Mouse (Mus musculus) kidney, postnatal 0 days (tissue): ENCODE data around the gene Pitpnm2. TPM values are rescaled to one million over a fixed set of nuclear protein-coding genes. Genes with fewer than 3 reads are reported as not detected.

Source experiments
- ATAC-seq: fragments of 200-750 bp; cut with Nextera tagmentation; replicated peaks from 2 replicates; pipeline ENCODE4 v1.8.0; 2017; ENCODE audit warnings: low read depth, moderate number of reproducible peaks, moderate TSS enrichment, moderate library complexity; ENCODE audit not compliant: low FRiP score
- DNase-seq: peaks from one replicate; pipeline ENCODE4 v3.0.0-alpha.2; 2016; ENCODE audit warnings: low spot score
- H3K27ac ChIP-seq: fragments of 300-500 bp; sonication (generic); 2 replicates; pipeline ENCODE4 v1.5.1; 2014; ENCODE audit warnings: mild to moderate bottlenecking
- H3K27me3 ChIP-seq: fragments of 300-500 bp; sonication (generic); 2 replicates; pipeline ENCODE4 v1.6.1; 2014; ENCODE audit warnings: low read length, mixed read lengths; ENCODE audit not compliant: insufficient read depth
- H3K36me3 ChIP-seq: fragments of 300-500 bp; sonication (generic); 2 replicates; pipeline ENCODE4 v1.6.1; 2014; ENCODE audit warnings: low read length, mixed read lengths; ENCODE audit not compliant: insufficient read depth
- H3K4me1 ChIP-seq: fragments of 300-500 bp; sonication (generic); replicated peaks from 2 replicates; pipeline ENCODE4 v1.6.1; 2014; ENCODE audit warnings: antibody characterized with exemption, low read length, mixed read lengths; ENCODE audit not compliant: insufficient read depth
- H3K4me2 ChIP-seq: fragments of 300-500 bp; sonication (generic); 2 replicates; pipeline ENCODE4 v1.6.1; 2014; ENCODE audit warnings: mild to moderate bottlenecking, low read length, moderate library complexity, mixed read lengths
- H3K4me3 ChIP-seq: fragments of 300-500 bp; sonication (generic); replicated peaks from 2 replicates; pipeline ENCODE4 v1.5.1; 2014; ENCODE audit warnings: low read depth, low read length
- H3K9ac ChIP-seq: fragments of 300-500 bp; sonication (generic); 2 replicates; pipeline ENCODE4 v1.6.1; 2014; ENCODE audit warnings: low read depth, low read length
- H3K9me3 ChIP-seq: fragments of 300-500 bp; sonication (generic); replicated peaks from 2 replicates; pipeline ENCODE4 v1.6.1; 2016; ENCODE audit warnings: low read length, inconsistent platforms, mixed read lengths
- CTCF ChIP-seq: IDR thresholded peaks from 2 replicates; pipeline ENCODE4 v1.5.1; 2016; ENCODE audit warnings: antibody characterized with exemption, low read depth, mild to moderate bottlenecking, moderate library complexity
- WGBS: fragments of 180-500 bp; shearing (Covaris S2); extraction: QIAGEN DNeasy Blood & Tissue Kit; methylation state at CpG from one replicate; pipeline ENCODE4 v1.1.7; 2014; 5-methylcytosine and 5-hydroxymethylcytosine counted together
- polyA plus RNA-seq: library from polyadenylated mRNA; unstranded; fragments of >200 nt; fragmentation: Nextera tagmentation; extraction: Ambion mirVana; gene quantifications from 2 replicates; pipeline ENCODE4 v1.2.1, GENCODE M21; 2015

Pitpnm2 gene
- polyA plus RNA-seq, 1 experiment from 2014 or later = 3.1 TPM

DNA sequence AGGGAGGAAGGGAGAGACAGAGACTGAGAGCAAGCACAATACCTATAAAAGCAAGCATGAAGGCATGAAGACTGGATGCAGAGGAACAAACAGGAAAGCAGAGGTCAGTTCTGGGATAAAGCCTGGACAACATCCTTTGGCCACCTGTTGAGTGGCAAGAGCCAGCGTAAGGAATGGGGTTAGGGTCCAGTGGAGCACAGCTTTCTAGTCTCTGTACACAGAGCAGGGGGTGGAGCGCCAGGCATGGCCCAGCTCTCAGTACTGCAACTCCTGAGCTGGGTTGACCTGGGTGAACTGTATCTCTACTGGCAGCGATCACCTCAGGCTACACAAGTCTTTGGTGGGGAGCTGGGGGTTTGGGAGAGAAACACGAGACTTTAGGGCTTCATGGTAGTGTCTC, 77.3 kb downstream of the Pitpnm2 start:
- H3K27me3 ChIP-seq = no peaks in the 10 kb centered on the region
- H3K36me3 ChIP-seq = no peaks in the 10 kb centered on the region
- H3K4me3 ChIP-seq = no peak overlapping the region
- ATAC-seq (no peak), DNase-seq (no peak)
- peaks cover 17% of the 10 kb centered on the region for H3K4me1 ChIP-seq
- no peak overlapping the region for H3K27ac ChIP-seq
- 58% methylated on average over 4 of the region's 4 CpGs for WGBS
- no peak overlapping the region for H3K9ac ChIP-seq
- H3K9me3 ChIP-seq = no peaks in the 10 kb centered on the region
- no peak overlapping the region for H3K4me2 ChIP-seq
- TF ChIP-seq CTCF = no peak

DNA sequence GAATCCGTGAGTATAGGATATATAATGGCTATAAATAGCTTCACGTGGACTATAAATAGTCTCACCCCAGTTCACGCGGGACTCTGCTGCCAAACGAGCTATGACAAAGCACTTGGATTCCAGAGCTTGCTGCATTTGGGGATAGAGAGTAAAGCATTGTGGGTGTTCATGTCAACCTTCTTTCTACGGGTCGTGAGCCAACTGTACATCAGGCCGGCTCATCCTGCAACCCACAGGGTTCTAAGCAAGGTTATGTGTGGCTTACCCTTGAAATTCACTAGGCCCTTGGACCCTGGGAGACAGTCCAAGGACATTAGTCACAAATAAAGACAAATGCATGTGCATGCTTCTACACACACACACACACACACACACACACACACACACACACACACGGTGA, 77.8 kb downstream of the Pitpnm2 start:
- Histone ChIP-seq H3K27me3 (no peaks in the 10 kb centered on the region), H3K27ac (no peak overlapping the region), H3K9me3 (no peaks in the 10 kb centered on the region), H3K4me1 (peaks cover 18% of the 10 kb centered on the region), H3K4me2 (no peak overlapping the region), H3K9ac (no peak overlapping the region), H3K36me3 (no peaks in the 10 kb centered on the region), H3K4me3 (no peak overlapping the region)
- no peak for DNase-seq
- TF ChIP-seq CTCF = no peak
- ATAC-seq = no peak
- WGBS = 32% methylated on average over 9 of the region's 9 CpGs

DNA sequence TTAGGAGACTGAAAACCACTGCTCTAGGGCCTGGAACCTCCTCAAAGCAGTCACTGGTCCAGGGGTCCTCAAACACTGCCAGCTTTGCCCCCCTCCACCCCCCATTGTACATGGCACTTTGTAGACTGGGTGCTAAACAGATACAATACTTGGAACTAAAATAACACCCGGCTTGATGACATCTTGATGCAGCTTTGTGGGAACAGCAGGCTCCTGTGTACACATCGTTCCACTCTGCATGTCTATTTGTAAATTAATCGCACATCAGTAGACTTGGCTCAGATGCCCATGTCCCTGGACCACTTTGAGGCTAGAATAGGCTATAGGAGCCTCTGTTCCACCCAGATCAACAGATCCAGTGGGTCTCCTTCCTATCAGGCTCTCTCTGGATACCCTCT, 80.3 kb downstream of the Pitpnm2 start:
- Histone ChIP-seq H3K4me3 (no peak overlapping the region), H3K4me2 (no peak overlapping the region), H3K9me3 (no peaks in the 10 kb centered on the region), H3K9ac (no peak overlapping the region), H3K27me3 (no peaks in the 10 kb centered on the region), H3K27ac (no peak overlapping the region), H3K4me1 (peaks cover 32% of the 10 kb centered on the region), H3K36me3 (no peaks in the 10 kb centered on the region)
- no peak for ATAC-seq
- WGBS = 88% methylated on average over 3 of the region's 3 CpGs
- no peak for DNase-seq
- no peak for TF ChIP-seq CTCF

DNA sequence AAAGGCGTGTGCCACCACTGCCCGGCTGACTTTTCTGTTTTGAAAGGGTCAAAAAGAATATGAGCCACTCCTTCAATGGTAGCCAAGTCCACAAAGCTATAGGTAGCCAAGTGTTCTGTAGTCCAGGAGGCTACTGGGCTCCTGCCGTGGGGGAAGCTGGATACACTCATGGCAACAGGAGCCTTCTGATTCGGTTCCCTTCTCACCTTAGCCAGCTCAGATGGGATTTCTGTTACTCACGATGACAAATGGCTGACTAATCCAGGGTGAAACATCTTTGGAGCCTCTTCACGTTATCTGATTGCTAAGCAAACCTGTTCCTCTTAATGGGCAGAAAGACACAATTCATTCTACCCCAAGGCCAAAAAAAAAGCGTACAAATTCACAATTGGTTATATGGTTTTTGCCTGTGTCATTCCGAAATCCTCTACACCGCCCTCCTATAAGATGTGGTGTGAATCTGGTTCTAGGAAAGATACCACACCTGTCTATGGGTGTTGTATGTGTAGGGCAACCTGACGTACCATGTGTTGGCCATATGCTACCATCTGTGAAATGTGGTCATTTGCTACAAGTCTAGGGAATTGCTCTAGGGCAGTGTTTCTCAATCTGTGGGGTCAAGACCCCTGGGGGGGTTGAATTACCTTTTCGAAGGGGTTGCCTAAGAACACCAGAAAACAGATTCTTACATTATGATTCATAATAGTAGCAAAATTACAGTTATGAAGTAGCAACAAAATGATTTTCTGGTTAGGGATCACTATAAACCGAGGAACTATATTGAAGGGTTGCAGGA, 80.9 kb downstream of the Pitpnm2 start:
- DNase-seq (no peak), ATAC-seq (no peak)
- no peaks in the 10 kb centered on the region for H3K27me3 ChIP-seq
- H3K4me3 ChIP-seq = no peak overlapping the region
- H3K4me2 ChIP-seq = no peak overlapping the region
- WGBS = 87% methylated on average over 12 of the region's 12 CpGs
- H3K4me1 ChIP-seq = peaks cover 32% of the 10 kb centered on the region
- H3K36me3 ChIP-seq = no peaks in the 10 kb centered on the region
- no peaks in the 10 kb centered on the region for H3K9me3 ChIP-seq
- no peak overlapping the region for H3K27ac ChIP-seq
- H3K9ac ChIP-seq = no peak overlapping the region
- TF ChIP-seq CTCF = no peak

DNA sequence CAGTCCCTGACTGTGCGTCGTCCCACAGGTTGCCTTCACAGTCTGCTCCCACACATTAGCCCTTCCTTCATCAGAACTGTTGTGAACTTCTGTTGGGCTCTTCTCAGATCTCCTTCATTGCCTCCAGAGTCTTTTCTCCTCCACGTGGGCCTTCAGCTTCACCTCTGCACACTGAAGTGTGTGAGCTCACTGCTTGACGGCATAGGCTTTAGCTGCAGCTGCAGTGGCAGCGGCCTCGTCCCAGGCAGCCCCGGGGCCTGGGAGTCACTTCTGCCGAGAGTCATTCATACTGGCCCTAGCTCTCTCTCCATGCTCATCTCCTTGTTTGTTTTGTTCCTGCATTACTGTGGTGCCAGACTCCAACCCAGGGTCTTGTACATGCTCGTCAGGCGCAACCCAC, 81.9 kb downstream of the Pitpnm2 start:
- Histone ChIP-seq H3K27ac (no peak overlapping the region), H3K9ac (no peak overlapping the region), H3K27me3 (no peaks in the 10 kb centered on the region), H3K4me3 (no peak overlapping the region), H3K4me1 (peaks cover 32% of the 10 kb centered on the region), H3K9me3 (no peaks in the 10 kb centered on the region), H3K4me2 (no peak overlapping the region), H3K36me3 (no peaks in the 10 kb centered on the region)
- DNase-seq (no peak), ATAC-seq (no peak)
- no peak for TF ChIP-seq CTCF
- WGBS = 41% methylated on average over 10 of the region's 10 CpGs

DNA sequence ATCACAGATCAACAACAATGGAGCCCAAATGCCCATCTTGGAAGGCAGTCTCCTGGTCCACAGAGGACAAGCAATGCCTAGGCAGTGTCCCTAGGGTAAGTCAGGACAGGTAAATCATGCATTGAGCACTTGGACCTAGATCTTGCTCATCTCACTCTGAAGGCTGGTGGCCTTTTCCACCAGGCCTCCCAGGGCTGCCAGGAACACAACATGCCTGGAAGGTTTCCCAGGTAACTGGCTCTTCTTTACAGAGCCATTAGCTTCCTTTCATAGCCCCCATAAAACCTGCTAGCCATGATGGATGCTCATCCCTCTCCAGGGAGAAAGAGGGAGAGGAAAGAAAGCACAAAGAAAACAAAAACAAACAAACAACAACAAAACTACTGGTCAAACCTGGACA, 82.8 kb downstream of the Pitpnm2 start:
- H3K4me1 ChIP-seq = peaks cover 25% of the 10 kb centered on the region
- H3K9ac ChIP-seq = no peak overlapping the region
- H3K27ac ChIP-seq = no peak overlapping the region
- TF ChIP-seq CTCF = no peak
- no peak overlapping the region for H3K4me2 ChIP-seq
- no peak for ATAC-seq
- DNase-seq = no peak
- H3K9me3 ChIP-seq = no peaks in the 10 kb centered on the region
- H3K36me3 ChIP-seq = no peaks in the 10 kb centered on the region
- H3K27me3 ChIP-seq = no peaks in the 10 kb centered on the region
- no peak overlapping the region for H3K4me3 ChIP-seq
